ENCODE assay signal across 28 mouse cellular contexts in genomic region chr1:35904001-35904547, GRCm38 (mm10).
A peak's percentile ranks its signal among the peaks of the same experiment; 100 is the strongest.
DNase-seq lines count a peak whose midpoint lies in the region; TF ChIP-seq lines count a peak whose summit lies in the region.
"Had no signal": no experiment of that assay in that cellular context is flagged by ENCODE, and none has a peak within 500 bp of the region (broad histone marks: within the 10 kb centered on the region; RNA-seq: fewer than 3 reads in every experiment).

No protein-coding gene starts in this region.

- H3K27ac ChIP-seq in heart, adult 2 months: no peak overlapping the region
- no peak overlapping the region for H3K27ac ChIP-seq in midbrain, embryonic 10.5 days (replicated peaks)
- H3K27ac ChIP-seq: heart, embryonic 10.5 days; heart, embryonic 15.5 days; hindbrain, embryonic 13.5 days; limb, embryonic 12.5 days; liver, embryonic 15.5 days; midbrain, embryonic 12.5 days; neural tube, embryonic 12.5 days had no signal

- 89% methylated on average over 9 of the region's 9 CpGs for WGBS in heart, adult 2 months
- 93% methylated on average over 9 of the region's 9 CpGs for WGBS in midbrain, embryonic 10.5 days

- DNase-seq in heart, adult 11 months: peak; percentile 59
- DNase-seq in heart, adult 2 months: no peak
- peak; percentile 83 for DNase-seq in 3T3-L1 (ENCODE audit: low read depth, low spot score)
- DNase-seq in Muller cell, postnatal 12 days (ENCODE audit: inconsistent ontology term): peak; percentile 37
- peak; percentile 10 for DNase-seq in telencephalon, adult 2 months (ENCODE audit: low read depth, low spot score)
- no peak for DNase-seq in heart, postnatal 36 days
- no peak for DNase-seq in midbrain, embryonic 10.5 days (ENCODE audit: low spot score)
- DNase-seq: adrenal gland, adult 8-10 months; cerebellum, adult 11 months; cerebellum, adult 9-11 months; gastrocnemius, postnatal 10 days; kidney, adult 8-10 months; kidney, postnatal 10 days; lung, embryonic 14.5 days; right cerebral cortex, postnatal 25 days; spleen, adult 18-20 months; thymus, adult 2 months; thymus, postnatal 36 days had no signal

- no peak for TF ChIP-seq EP300 in heart, adult 2 months (IDR thresholded peaks at IDR 0.05; ENCODE audit: insufficient read depth, low read depth, low read length)

- H3K9ac ChIP-seq in heart, adult 2 months (ENCODE audit: low read depth, low read length): no peak overlapping the region
- H3K9ac ChIP-seq: heart, embryonic 15.5 days; hindbrain, embryonic 13.5 days; limb, embryonic 12.5 days; liver, embryonic 15.5 days; lung, embryonic 14.5 days; midbrain, embryonic 12.5 days; neural tube, embryonic 12.5 days had no signal

- no peak overlapping the region for H3K4me3 ChIP-seq in heart, adult 2 months
- no peak overlapping the region for H3K4me3 ChIP-seq in midbrain, embryonic 10.5 days
- H3K4me3 ChIP-seq: erythroblast, embryonic 14.5 days; heart, embryonic 10.5 days; heart, embryonic 15.5 days; hindbrain, embryonic 13.5 days; limb, embryonic 12.5 days; liver, embryonic 15.5 days; midbrain, embryonic 12.5 days; myocyte; neural tube, embryonic 12.5 days had no signal

- no peaks in the 10 kb centered on the region for H3K79me2 ChIP-seq in heart, adult 2 months (replicated peaks; ENCODE audit: control insufficient read depth, insufficient read depth, low read length)

- intact Hi-C loops in heart, adult 2 months (cut with DNase I): no loop called here
- intact Hi-C loops in heart, postnatal 36 days (cut with DNase I): no loop called here

- TF ChIP-seq POLR2A in heart, adult 2 months (IDR thresholded peaks at IDR 0.05; ENCODE audit: insufficient read depth, low read depth, low read length): no peak

- H3K36me3 ChIP-seq in heart, adult 2 months (ENCODE audit: control insufficient read depth, insufficient read depth, low read length): no peaks in the 10 kb centered on the region
- H3K36me3 ChIP-seq in midbrain, embryonic 10.5 days: no peaks in the 10 kb centered on the region
- H3K36me3 ChIP-seq: G1E; heart, embryonic 10.5 days; heart, embryonic 15.5 days; hindbrain, embryonic 13.5 days; limb, embryonic 12.5 days; liver, embryonic 15.5 days; midbrain, embryonic 12.5 days; neural tube, embryonic 12.5 days had no signal

- no peaks in the 10 kb centered on the region for H3K4me1 ChIP-seq in heart, adult 2 months (ENCODE audit: control insufficient read depth, insufficient read depth, low read length)
- H3K4me1 ChIP-seq in midbrain, embryonic 10.5 days: peaks cover 11% of the 10 kb centered on the region
- H3K4me1 ChIP-seq: heart, embryonic 15.5 days; liver, embryonic 15.5 days had no signal

- H3K27me3 ChIP-seq in heart, adult 2 months (ENCODE audit: control insufficient read depth, insufficient read depth, low read length): no peaks in the 10 kb centered on the region
- no peaks in the 10 kb centered on the region for H3K27me3 ChIP-seq in midbrain, embryonic 10.5 days (ENCODE audit: low read depth, poor library complexity, severe bottlenecking)
- H3K27me3 ChIP-seq: heart, embryonic 15.5 days; hindbrain, embryonic 13.5 days; limb, embryonic 12.5 days; liver, embryonic 15.5 days; midbrain, embryonic 12.5 days; neural tube, embryonic 12.5 days had no signal

- no peak for TF ChIP-seq CTCF in heart, adult 2 months (IDR thresholded peaks at IDR 0.05)

- H3K9me3 ChIP-seq in midbrain, embryonic 10.5 days (replicated peaks): no peaks in the 10 kb centered on the region
- H3K9me3 ChIP-seq: G1E; heart, embryonic 10.5 days; heart, embryonic 15.5 days; hindbrain, embryonic 13.5 days; limb, embryonic 12.5 days; liver, embryonic 15.5 days; midbrain, embryonic 12.5 days; neural tube, embryonic 12.5 days had no signal

Comparison
In these comparisons a context has a peak if more than half of its experiments do, and no peak if none do; other contexts are left out.
1. DNase-seq: peak in heart, adult 11 months (single experiment), 3T3-L1 (single experiment), Muller cell, postnatal 12 days (single experiment) and telencephalon, adult 2 months (single experiment); none in heart, adult 2 months (0 of 2), heart, postnatal 36 days (0 of 2) and midbrain, embryonic 10.5 days (single experiment).